Mouse (Mus musculus): ENCODE data around the gene Coq7. TPM values are rescaled to one million over a fixed set of nuclear protein-coding genes. Genes with fewer than 3 reads are reported as not detected.
A peak's percentile ranks its signal among the peaks of the same experiment; 100 is the strongest.

Coq7 gene
- total RNA-seq, 1 experiment from 2014 or later = 65.8 TPM

- no peak for DNase-seq
Observed at GRCm38 (mm10) chr7:118494892-118495579, 38.1 kb downstream of the Coq7 start.

GRCm38 (mm10) chr7:118493892-118494291, 39.3 kb downstream of the Coq7 start:
- no peak for DNase-seq

- DNase-seq = peak; percentile 86
Observed at GRCm38 (mm10) chr7:118491431-118492147, 41.6 kb downstream of the Coq7 start, which contains the start of gene Itpripl2. Gene Itpripl2 (minus strand): TSS chr7:118491975.

GRCm38 (mm10) chr7:118490666-118491430, 42.3 kb downstream of the Coq7 start:
- peak; percentile 65 for DNase-seq

GRCm38 (mm10) chr7:118489706-118490665, 43.2 kb downstream of the Coq7 start:
- DNase-seq = peak; percentile 7

- no peak for DNase-seq
Observed at GRCm38 (mm10) chr7:118488060-118488664, 45.0 kb downstream of the Coq7 start.

GRCm38 (mm10) chr7:118486917-118487316, 46.2 kb downstream of the Coq7 start:
- no peak for DNase-seq

GRCm38 (mm10) chr7:118483996-118484395, 49.2 kb downstream of the Coq7 start:
- DNase-seq = no peak

- no peak for DNase-seq
Observed at GRCm38 (mm10) chr7:118482001-118482400, 51.2 kb downstream of the Coq7 start.

GRCm38 (mm10) chr7:118481047-118481810, 51.9 kb downstream of the Coq7 start:
- no peak for DNase-seq

GRCm38 (mm10) chr7:118480160-118480709, 52.9 kb downstream of the Coq7 start:
- DNase-seq = no peak

GRCm38 (mm10) chr7:118478835-118479312, 54.3 kb downstream of the Coq7 start:
- DNase-seq = peak; percentile 27

- DNase-seq = no peak
Observed at GRCm38 (mm10) chr7:118476428-118476827, 56.7 kb downstream of the Coq7 start.

GRCm38 (mm10) chr7:118475008-118475705, 58.0 kb downstream of the Coq7 start:
- DNase-seq = peak; percentile 55

- no peak for DNase-seq
Observed at GRCm38 (mm10) chr7:118472886-118473285, 60.3 kb downstream of the Coq7 start.

GRCm38 (mm10) chr7:118468060-118468459, 65.1 kb downstream of the Coq7 start:
- DNase-seq = no peak

- DNase-seq = no peak
Observed at GRCm38 (mm10) chr7:118464432-118464831, 68.7 kb downstream of the Coq7 start.

GRCm38 (mm10) chr7:118462818-118463762, 70.1 kb downstream of the Coq7 start:
- DNase-seq = no peak
